Mouse (Mus musculus) kidney, postnatal 36 days (tissue): ENCODE measurements around the gene Gm10256.
"Not testable (repeated sequence)": the region's sequence is repeated elsewhere in the genome, so short reads cannot be mapped to it uniquely, and the experiment has no call there.

Source experiments
- DNase-seq, 2 experiments: peaks; one replicate each; pipeline ENCODE4 v3.0.0; 2021 to 2022; ENCODE audit warnings: mixed read lengths in 2 of 2

Gm10256 gene

GRCm38 (mm10) chrY:2830380-2830779 is at the start of gene Gm10256, which contains the start of gene Rbmy:
Gene Gm10256, plus strand, starts transcription at chrY:2830699.
Gene Rbmy, plus strand, starts transcription at chrY:2830680.
- not testable (repeated sequence) for DNase-seq

DNA sequence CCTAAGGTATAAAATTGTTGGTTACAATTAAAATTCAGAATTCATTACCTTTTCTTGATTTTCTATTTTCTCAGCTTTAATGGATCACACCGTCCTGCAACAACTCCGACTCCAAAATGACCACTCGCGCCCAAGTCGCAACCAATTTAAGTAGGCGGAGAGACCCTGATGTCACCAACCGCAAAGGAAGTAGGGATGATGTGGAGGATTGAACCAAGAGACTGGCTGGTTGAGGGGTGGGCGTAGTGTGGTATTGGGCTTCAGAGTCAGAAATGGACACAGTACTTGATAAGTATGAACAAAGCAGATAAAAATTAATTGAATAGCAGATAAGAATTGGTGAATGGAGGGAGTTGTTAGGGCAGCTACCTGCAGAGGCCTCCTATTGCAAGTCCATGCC is 34.4 kb upstream of the Gm10256 start, which contains the start of gene Gm4064:
Gene Gm4064 (minus strand): TSS at position 101 of the 400 bp plus-strand sequence.
- not testable (repeated sequence) for DNase-seq

DNA sequence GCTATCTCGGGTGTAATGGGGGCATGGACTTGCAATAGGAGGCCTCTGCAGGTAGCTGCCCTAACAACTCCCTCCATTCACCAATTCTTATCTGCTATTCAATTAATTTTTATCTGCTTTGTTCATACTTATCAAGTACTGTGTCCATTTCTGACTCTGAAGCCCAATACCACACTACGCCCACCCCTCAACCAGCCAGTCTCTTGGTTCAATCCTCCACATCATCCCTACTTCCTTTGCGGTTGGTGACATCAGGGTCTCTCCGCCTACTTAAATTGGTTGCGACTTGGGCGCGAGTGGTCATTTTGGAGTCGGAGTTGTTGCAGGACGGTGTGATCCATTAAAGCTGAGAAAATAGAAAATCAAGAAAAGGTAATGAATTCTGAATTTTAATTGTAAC is 70.2 kb downstream of the Gm10256 start, which contains the start of gene Gm10352:
Gene Gm10352 (plus strand): TSS at position 301 of the 400 bp plus-strand sequence.
- not testable (repeated sequence) for DNase-seq
